Mouse (Mus musculus) cerebellum, adult 2 months (tissue): ENCODE results near the gene Sfn.

ENCODE experiments used
- CTCF ChIP-seq: fragments of 200-500 bp; IDR thresholded peaks from 2 replicates; pipeline ENCODE4 v1.5.1; 2011; ENCODE audit warnings: low read depth, mild to moderate bottlenecking, control low read depth, low read length, moderate library complexity, borderline replicate concordance; ENCODE audit not compliant: insufficient read depth
- POLR2A ChIP-seq: fragments of 200-500 bp; IDR thresholded peaks from 2 replicates; pipeline ENCODE4 v1.6.1; 2011; ENCODE audit warnings: low read length, control low read depth, borderline replicate concordance; ENCODE audit not compliant: insufficient read depth

DNA sequence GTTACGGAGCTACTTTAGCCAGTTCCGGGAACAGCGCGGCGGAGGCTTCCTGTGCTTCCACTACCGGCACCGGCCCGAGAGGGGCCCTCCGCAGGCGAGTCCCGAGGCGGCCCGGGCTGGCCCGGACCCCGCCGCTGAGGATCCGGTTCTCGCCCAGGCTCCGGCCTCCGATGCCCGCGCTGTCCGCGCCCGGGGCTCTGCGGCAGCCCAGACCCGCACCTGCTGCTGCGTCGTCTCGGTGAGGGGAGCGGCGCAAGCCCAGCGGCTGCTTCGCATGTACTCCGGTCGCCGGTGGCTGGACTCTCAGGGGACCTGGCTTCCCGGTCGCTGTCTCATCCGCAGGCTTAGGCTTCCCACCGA, 27.1 kb downstream of the Sfn start:
- TF ChIP-seq CTCF, result no peak
- TF ChIP-seq POLR2A, result no peak
